Mouse (Mus musculus) limb, embryonic 11.5 days (tissue): ENCODE results near the gene Ric8a. TPM values are rescaled to one million over a fixed set of nuclear protein-coding genes. Genes with fewer than 3 reads are reported as not detected.

Source experiments
- ATAC-seq: fragments of 200-750 bp; cut with Nextera tagmentation; 2 replicates; pipeline ENCODE4 v1.8.0; 2017; ENCODE audit warnings: low read depth; ENCODE audit not compliant: insufficient number of reproducible peaks, low FRiP score, low TSS enrichment
- DNase-seq: peaks from one replicate; pipeline ENCODE4 v3.0.0-alpha.2; 2015; ENCODE audit warnings: low spot score
- H3K27ac ChIP-seq: fragments of 300-500 bp; sonication (generic); replicated peaks from 2 replicates; pipeline ENCODE4 v1.5.1; 2014; ENCODE audit warnings: low read depth, mild to moderate bottlenecking, low read length
- H3K27me3 ChIP-seq: fragments of 300-500 bp; sonication (generic); 2 replicates; pipeline ENCODE4 v1.6.1; 2014; ENCODE audit warnings: mild to moderate bottlenecking, low read length, mixed read lengths; ENCODE audit not compliant: control insufficient read depth, insufficient read depth
- H3K36me3 ChIP-seq: fragments of 300-500 bp; sonication (generic); 2 replicates; pipeline ENCODE4 v1.6.1; 2014; ENCODE audit warnings: mild to moderate bottlenecking, low read length, moderate library complexity, mixed read lengths; ENCODE audit not compliant: control insufficient read depth, insufficient read depth
- H3K4me1 ChIP-seq: fragments of 300-500 bp; sonication (generic); 2 replicates; pipeline ENCODE4 v1.6.1; 2014; ENCODE audit warnings: low read length, mixed read lengths; ENCODE audit not compliant: control insufficient read depth, insufficient read depth
- H3K4me2 ChIP-seq: fragments of 300-500 bp; sonication (generic); 2 replicates; pipeline ENCODE4 v1.6.1; 2014; ENCODE audit warnings: low read depth, mild to moderate bottlenecking, moderate library complexity; ENCODE audit not compliant: severe bottlenecking
- H3K4me3 ChIP-seq: fragments of 300-500 bp; sonication (generic); 2 replicates; pipeline ENCODE4 v1.5.1; 2014; ENCODE audit warnings: low read depth, low read length
- H3K9ac ChIP-seq: fragments of 300-500 bp; sonication (generic); 2 replicates; pipeline ENCODE4 v1.6.1; 2014; ENCODE audit warnings: mild to moderate bottlenecking, low read length
- H3K9me3 ChIP-seq: fragments of 300-500 bp; sonication (generic); 2 replicates; pipeline ENCODE4 v1.6.1; 2016; ENCODE audit warnings: low read length; ENCODE audit not compliant: control insufficient read depth
- WGBS: fragments of 180-500 bp; shearing (Covaris S2); extraction: QIAGEN DNeasy Blood & Tissue Kit; methylation state at CpG from one replicate; pipeline ENCODE4 v1.1.7; 2014; 5-methylcytosine and 5-hydroxymethylcytosine counted together
- polyA plus RNA-seq: library from polyadenylated mRNA; unstranded; fragments of >200 nt; fragmentation: Nextera tagmentation; extraction: Ambion mirVana; gene quantifications from 2 replicates; pipeline ENCODE4 v1.2.1, GENCODE M21; 2014

The Ric8a gene
- polyA plus RNA-seq, 1 experiment from 2014 or later, result 57.2 TPM

DNA sequence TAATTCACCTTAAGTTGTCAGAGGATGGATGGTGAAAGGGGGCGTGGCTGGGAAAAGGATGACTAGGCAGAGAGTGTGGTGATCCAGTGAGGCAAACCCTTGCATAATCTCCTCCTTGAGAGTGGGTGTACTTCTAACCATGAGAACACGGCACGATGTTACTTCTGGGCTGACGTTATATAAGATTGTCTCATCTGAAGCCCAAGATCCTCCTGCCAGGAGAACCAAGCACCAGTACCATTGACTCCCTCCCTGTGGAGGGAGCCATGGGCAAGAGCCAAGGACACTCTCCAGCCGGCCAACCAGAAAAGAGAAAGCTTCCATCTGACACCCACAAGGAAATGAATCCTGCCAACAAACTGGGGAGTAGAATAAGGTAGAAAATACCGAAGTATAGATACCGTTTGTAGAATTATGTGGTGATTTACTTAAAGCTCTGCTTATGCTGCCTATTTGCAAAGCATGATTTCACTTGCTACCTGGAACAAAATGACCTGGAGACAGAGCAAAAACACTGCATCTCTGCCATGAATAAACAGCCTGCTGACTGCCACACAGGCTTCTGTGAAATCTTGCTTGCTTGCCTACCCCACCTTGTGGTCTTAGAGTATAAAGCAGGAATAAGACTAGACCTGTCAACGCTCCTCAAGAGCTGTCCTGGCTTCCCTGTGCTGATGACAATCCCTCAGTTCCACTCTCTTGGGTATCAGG, 28.4 kb upstream of the Ric8a start:
- H3K9ac ChIP-seq, result no peak overlapping the region
- no peak for DNase-seq
- no peaks in the 10 kb centered on the region for H3K36me3 ChIP-seq
- no peaks in the 10 kb centered on the region for H3K9me3 ChIP-seq
- H3K27ac ChIP-seq, result no peak overlapping the region
- H3K27me3 ChIP-seq, result no peaks in the 10 kb centered on the region
- ATAC-seq, result no peak
- no peak overlapping the region for H3K4me2 ChIP-seq
- 42% methylated on average over 8 of the region's 8 CpGs for WGBS
- no peak overlapping the region for H3K4me3 ChIP-seq
- H3K4me1 ChIP-seq, result no peaks in the 10 kb centered on the region

DNA sequence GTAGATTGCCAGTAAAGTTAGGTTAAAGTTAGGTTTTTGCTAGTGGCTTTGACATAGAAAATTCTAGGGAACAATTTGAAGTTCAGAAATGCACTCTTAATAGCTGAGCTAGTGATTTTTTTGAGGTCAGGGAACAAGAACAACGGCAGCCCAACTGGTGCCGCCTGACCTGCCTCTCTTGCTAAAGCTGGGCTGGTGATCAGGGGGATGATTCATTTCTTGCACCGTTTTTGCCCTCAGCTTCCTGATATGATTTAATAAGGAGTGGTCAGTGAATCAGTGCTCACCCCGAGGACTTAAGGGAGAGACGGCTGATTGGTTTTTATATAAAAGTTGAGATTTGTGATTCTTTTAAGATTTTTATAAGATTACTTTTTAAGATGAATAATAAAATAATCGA, 25.3 kb upstream of the Ric8a start:
- no peak overlapping the region for H3K4me3 ChIP-seq
- no peaks in the 10 kb centered on the region for H3K4me1 ChIP-seq
- no peak for ATAC-seq
- no peaks in the 10 kb centered on the region for H3K27me3 ChIP-seq
- WGBS, result 82% methylated on average over 6 of the region's 6 CpGs
- DNase-seq, result no peak
- no peak overlapping the region for H3K4me2 ChIP-seq
- H3K9ac ChIP-seq, result no peak overlapping the region
- no peaks in the 10 kb centered on the region for H3K9me3 ChIP-seq
- H3K36me3 ChIP-seq, result no peaks in the 10 kb centered on the region
- H3K27ac ChIP-seq, result no peak overlapping the region

GRCm38 (mm10) chr7:140833341-140833740, 23.4 kb upstream of the Ric8a start:
- no peaks in the 10 kb centered on the region for H3K27me3 ChIP-seq
- H3K4me3 ChIP-seq, result no peak overlapping the region
- H3K4me2 ChIP-seq, result no peak overlapping the region
- no peaks in the 10 kb centered on the region for H3K36me3 ChIP-seq
- WGBS, result 79% methylated on average over 4 of the region's 4 CpGs
- no peak overlapping the region for H3K27ac ChIP-seq
- H3K4me1 ChIP-seq, result no peaks in the 10 kb centered on the region
- no peak overlapping the region for H3K9ac ChIP-seq
- no peak for ATAC-seq
- DNase-seq, result no peak
- H3K9me3 ChIP-seq, result no peaks in the 10 kb centered on the region

DNA sequence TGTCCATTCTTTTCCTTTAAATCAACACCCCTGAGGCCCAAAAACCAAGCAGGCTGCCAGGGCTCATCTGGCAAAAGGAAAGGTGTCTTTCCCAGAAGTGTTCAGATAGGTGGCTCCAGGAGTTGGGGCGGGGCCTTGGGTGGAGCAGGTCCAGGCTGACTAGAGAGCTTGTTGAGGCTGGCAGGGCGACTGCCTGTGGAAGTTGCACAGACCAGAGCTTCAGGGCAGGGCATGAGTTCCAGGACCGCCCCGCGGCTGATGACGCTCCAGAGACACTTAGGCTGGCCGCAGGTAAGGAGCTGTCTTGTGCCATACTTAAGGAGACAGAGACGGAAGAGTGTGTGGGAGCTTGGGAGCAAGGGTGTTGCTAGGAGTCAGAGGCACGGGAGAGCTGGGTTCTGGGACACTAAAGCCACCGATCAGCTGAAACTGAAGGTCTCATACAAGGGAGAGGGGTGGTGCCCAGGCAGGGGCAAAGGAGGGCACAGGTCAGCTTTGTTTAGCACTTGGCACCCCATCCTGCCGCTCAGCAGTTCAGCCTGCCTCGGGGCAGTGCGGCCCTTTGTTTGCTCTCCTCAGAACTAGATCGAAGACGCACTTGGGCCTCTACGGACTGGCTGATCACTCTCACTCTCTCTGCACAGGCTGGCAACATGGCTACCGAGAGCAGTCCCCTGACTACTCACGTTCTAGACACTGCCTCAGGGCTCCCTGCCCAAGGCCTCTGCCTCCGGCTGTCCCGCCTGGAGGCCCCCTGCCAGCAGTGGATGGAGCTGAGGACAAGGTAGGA, 21.6 kb upstream of the Ric8a start, which contains the start of gene Urah:
Gene Urah, plus strand, starts transcription at position 51 of the 790 bp plus-strand sequence.
- ATAC-seq (no peak), DNase-seq (no peak)
- Histone ChIP-seq H3K27me3 (no peaks in the 10 kb centered on the region), H3K9ac (no peak within 1 kb of the TSS), H3K36me3 (no peaks in the 10 kb centered on the region), H3K4me3 (no peak within 1 kb of the TSS), H3K27ac (no peak within 1 kb of the TSS), H3K4me1 (no peaks in the 10 kb centered on the region), H3K9me3 (no peaks in the 10 kb centered on the region), H3K4me2 (no peak within 1 kb of the TSS; the same call in 1 of the 2 replicates)
- 47% methylated on average over 20 of the region's 20 CpGs for WGBS

DNA sequence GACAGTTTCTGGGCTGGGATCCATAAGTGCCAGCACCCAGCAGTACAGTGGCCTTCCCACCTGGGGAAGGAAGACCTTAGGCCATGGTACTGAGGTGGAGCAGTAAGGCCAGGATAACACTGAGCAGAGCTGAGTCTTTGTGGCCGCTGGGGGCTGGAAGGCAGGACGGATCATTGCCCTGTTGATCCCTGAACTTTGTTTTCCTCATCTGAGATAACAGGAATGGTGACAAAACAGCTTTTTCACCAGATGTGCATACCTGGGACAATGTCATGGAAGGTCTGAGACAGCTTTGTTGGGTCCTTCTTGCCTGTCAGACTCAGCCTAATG, 21.0 kb upstream of the Ric8a start:
- Histone ChIP-seq H3K27ac (no peak overlapping the region), H3K9ac (no peak overlapping the region), H3K4me3 (no peak overlapping the region), H3K9me3 (no peaks in the 10 kb centered on the region), H3K27me3 (peaks cover 4% of the 10 kb centered on the region; the same call in 1 of the 2 replicates), H3K36me3 (no peaks in the 10 kb centered on the region), H3K4me2 (no peak overlapping the region; the same call in 1 of the 2 replicates), H3K4me1 (no peaks in the 10 kb centered on the region)
- ATAC-seq (no peak), DNase-seq (no peak)
- 83% methylated on average over 2 of the region's 2 CpGs for WGBS

DNA sequence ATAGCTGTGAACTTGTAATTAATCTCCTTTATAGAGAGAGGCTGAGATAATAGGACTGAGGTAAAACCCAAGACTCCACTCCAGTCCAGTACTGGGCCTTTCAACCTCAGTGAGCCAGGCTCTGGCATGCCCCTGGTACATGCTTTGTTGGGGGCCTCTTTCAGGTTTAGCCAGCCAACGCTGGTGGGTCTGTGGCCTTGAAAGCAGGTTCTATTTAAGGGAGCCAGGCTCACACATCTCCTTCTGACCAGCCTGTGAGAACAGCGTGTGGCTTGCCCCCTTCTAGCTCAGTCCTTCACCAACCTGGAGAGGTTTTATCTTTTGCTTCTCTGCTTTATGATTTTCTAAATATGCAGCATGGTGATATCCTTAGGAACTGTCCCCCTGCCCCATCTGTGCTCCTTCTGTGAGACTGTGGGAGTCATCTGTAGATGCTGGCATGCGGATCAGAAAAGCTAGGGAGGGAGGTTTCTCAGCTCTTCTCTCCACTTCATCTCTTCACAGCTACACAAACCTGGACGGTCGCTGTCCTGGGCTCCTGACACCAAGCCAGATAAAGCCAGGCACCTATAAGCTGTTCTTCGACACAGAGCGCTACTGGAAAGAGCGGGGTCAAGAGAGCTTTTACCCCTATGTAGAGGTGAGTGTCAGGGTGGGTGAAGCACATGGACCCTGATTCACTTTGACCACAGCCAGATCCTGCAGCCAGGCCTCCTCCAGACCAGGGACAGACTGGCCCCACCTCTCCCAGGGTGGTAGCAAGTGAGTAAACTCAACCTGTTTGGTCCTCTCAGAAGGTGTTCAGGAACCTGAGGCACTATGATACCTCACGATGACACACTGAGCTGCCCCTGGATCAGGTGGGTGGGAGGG, 20.3 kb upstream of the Ric8a start:
- no peaks in the 10 kb centered on the region for H3K36me3 ChIP-seq
- no peaks in the 10 kb centered on the region for H3K9me3 ChIP-seq
- DNase-seq, result no peak
- no peak; the same call in 1 of the 2 replicates for ATAC-seq
- H3K4me2 ChIP-seq, result no peak overlapping the region
- no peak overlapping the region for H3K27ac ChIP-seq
- 87% methylated on average over 9 of the region's 9 CpGs for WGBS
- H3K9ac ChIP-seq, result no peak overlapping the region
- no peaks in the 10 kb centered on the region for H3K4me1 ChIP-seq
- peaks cover 5% of the 10 kb centered on the region; the same call in 1 of the 2 replicates for H3K27me3 ChIP-seq
- H3K4me3 ChIP-seq, result no peak overlapping the region

- Histone ChIP-seq H3K4me2 (no peak overlapping the region), H3K36me3 (no peaks in the 10 kb centered on the region), H3K27me3 (peaks cover 5% of the 10 kb centered on the region; the same call in 1 of the 2 replicates), H3K9me3 (no peaks in the 10 kb centered on the region), H3K4me1 (no peaks in the 10 kb centered on the region), H3K27ac (no peak overlapping the region), H3K4me3 (no peak overlapping the region), H3K9ac (no peak overlapping the region)
- 52% methylated on average over 5 of the region's 5 CpGs for WGBS
- ATAC-seq (no peak), DNase-seq (no peak)
Measured at GRCm38 (mm10) chr7:140839556-140839955, 17.2 kb upstream of the Ric8a start.
